Mouse (Mus musculus) embryonic facial prominence, embryonic 12.5 days (tissue): ENCODE measurements around the gene Eif2ak1. TPM values are rescaled to one million over a fixed set of nuclear protein-coding genes. Genes with fewer than 3 reads are reported as not detected.
A peak's percentile ranks its signal among the peaks of the same experiment; 100 is the strongest.
"Not testable (repeated sequence)": the region's sequence is repeated elsewhere in the genome, so short reads cannot be mapped to it uniquely, and the experiment has no call there.

Experiments
- ATAC-seq: fragments of 200-750 bp; cut with Nextera tagmentation; 2 replicates; pipeline ENCODE4 v1.8.0; 2017; ENCODE audit not compliant: insufficient number of reproducible peaks, insufficient read depth, low FRiP score, low TSS enrichment
- H3K27ac ChIP-seq: fragments of 300-500 bp; sonication (generic); 2 replicates; pipeline ENCODE4 v1.5.1; 2016; ENCODE audit warnings: mild to moderate bottlenecking
- H3K27me3 ChIP-seq: fragments of 300-500 bp; sonication (generic); 2 replicates; pipeline ENCODE4 v1.6.1; 2016; ENCODE audit warnings: mild to moderate bottlenecking, moderate library complexity
- H3K36me3 ChIP-seq: fragments of 300-500 bp; sonication (generic); 2 replicates; pipeline ENCODE4 v1.6.1; 2016; ENCODE audit warnings: mild to moderate bottlenecking
- H3K4me1 ChIP-seq: fragments of 300-500 bp; sonication (generic); 2 replicates; pipeline ENCODE4 v1.6.1; 2016
- H3K4me2 ChIP-seq: fragments of 300-500 bp; sonication (generic); replicated peaks from 2 replicates; pipeline ENCODE4 v1.6.1; 2016; ENCODE audit warnings: mild to moderate bottlenecking, moderate library complexity
- H3K4me3 ChIP-seq: fragments of 300-500 bp; sonication (generic); 2 replicates; pipeline ENCODE4 v1.5.1; 2016; ENCODE audit warnings: mild to moderate bottlenecking
- H3K9ac ChIP-seq: fragments of 300-500 bp; sonication (generic); 2 replicates; pipeline ENCODE4 v1.6.1; 2016; ENCODE audit warnings: mild to moderate bottlenecking, moderate library complexity
- H3K9me3 ChIP-seq: fragments of 300-500 bp; sonication (generic); 2 replicates; pipeline ENCODE4 v1.6.1; 2016; ENCODE audit warnings: mild to moderate bottlenecking, moderate library complexity
- WGBS: fragments of 180-500 bp; shearing (Covaris S2); methylation state at CpG from one replicate; pipeline ENCODE4 v1.1.7; 2016; 5-methylcytosine and 5-hydroxymethylcytosine counted together
- polyA plus RNA-seq: library from polyadenylated mRNA; unstranded; fragments of >200 nt; fragmentation: Nextera tagmentation; extraction: Ambion mirVana; gene quantifications from 2 replicates; pipeline ENCODE4 v1.2.1, GENCODE M21; 2016

Gene Eif2ak1
- polyA plus RNA-seq = 46.5 and 47.7 TPM in 2 replicates

GRCm38 (mm10) chr5:143817116-143817930, at the start of gene Eif2ak1:
Gene Eif2ak1 (plus strand): TSS chr5:143817788.
- Histone ChIP-seq H3K9ac (peak within 1 kb of the TSS; percentile 82), H3K27me3 (no peaks in the 10 kb centered on the region), H3K4me3 (peak within 1 kb of the TSS; percentile 91), H3K27ac (peak within 1 kb of the TSS; percentile 50; the same call in 1 of the 2 replicates), H3K9me3 (no peaks in the 10 kb centered on the region), H3K4me2 (peak within 1 kb of the TSS; percentile 68), H3K36me3 (no peaks in the 10 kb centered on the region), H3K4me1 (peaks cover 9% of the 10 kb centered on the region)
- under 1% methylated on average over 37 of the region's 37 CpGs for WGBS
- peak; percentile 98 for ATAC-seq

GRCm38 (mm10) chr5:143781951-143782350, 35.6 kb upstream of the Eif2ak1 start:
- Histone ChIP-seq H3K36me3 (no peaks in the 10 kb centered on the region), H3K9me3 (no peaks in the 10 kb centered on the region), H3K27me3 (no peaks in the 10 kb centered on the region), H3K4me3 (no peak overlapping the region), H3K4me2 (no peak overlapping the region), H3K9ac (no peak overlapping the region), H3K4me1 (no peaks in the 10 kb centered on the region), H3K27ac (no peak overlapping the region)
- ATAC-seq = no peak
- WGBS = 86% methylated on average over 8 of the region's 8 CpGs

- Histone ChIP-seq H3K4me1 (no peaks in the 10 kb centered on the region), H3K27ac (no peak overlapping the region), H3K4me2 (no peak overlapping the region), H3K36me3 (no peaks in the 10 kb centered on the region), H3K4me3 (no peak overlapping the region), H3K9ac (no peak overlapping the region), H3K27me3 (no peaks in the 10 kb centered on the region), H3K9me3 (no peaks in the 10 kb centered on the region)
- ATAC-seq = no peak
- 87% methylated on average over 6 of the region's 6 CpGs for WGBS
These were observed 32.2 kb upstream of the Eif2ak1 start for GRCm38 (mm10) chr5:143785391-143785790.

- H3K27ac ChIP-seq, H3K9me3 ChIP-seq, H3K4me3 ChIP-seq, H3K4me2 ChIP-seq, H3K9ac ChIP-seq, ATAC-seq, H3K27me3 ChIP-seq, H3K4me1 ChIP-seq, H3K36me3 ChIP-seq: not testable (repeated sequence)
- 88% methylated on average over 6 of the region's 6 CpGs for WGBS
These were observed 16.4 kb upstream of the Eif2ak1 start for GRCm38 (mm10) chr5:143801216-143801615.

- no peak overlapping the region for H3K4me3 ChIP-seq
- no peaks in the 10 kb centered on the region for H3K4me1 ChIP-seq
- H3K36me3 ChIP-seq = no peaks in the 10 kb centered on the region
- no peak overlapping the region for H3K27ac ChIP-seq
- no peak overlapping the region for H3K4me2 ChIP-seq
- no peaks in the 10 kb centered on the region for H3K27me3 ChIP-seq
- ATAC-seq = no peak
- H3K9ac ChIP-seq = no peak overlapping the region
- WGBS = 85% methylated on average over 18 of the region's 18 CpGs
- no peaks in the 10 kb centered on the region for H3K9me3 ChIP-seq
These were observed 13.4 kb upstream of the Eif2ak1 start for GRCm38 (mm10) chr5:143804056-143804765.

- Histone ChIP-seq H3K27ac (no peak overlapping the region), H3K4me1 (no peaks in the 10 kb centered on the region), H3K36me3 (no peaks in the 10 kb centered on the region), H3K9ac (no peak overlapping the region), H3K9me3 (no peaks in the 10 kb centered on the region), H3K4me2 (no peak overlapping the region), H3K4me3 (no peak overlapping the region), H3K27me3 (no peaks in the 10 kb centered on the region)
- no peak for ATAC-seq
- WGBS = 73% methylated on average over 3 of the region's 3 CpGs
These were observed 10.3 kb upstream of the Eif2ak1 start for GRCm38 (mm10) chr5:143807268-143807667.

- no peak overlapping the region for H3K4me2 ChIP-seq
- no peak for ATAC-seq
- no peaks in the 10 kb centered on the region for H3K4me1 ChIP-seq
- H3K4me3 ChIP-seq = no peak overlapping the region
- no peaks in the 10 kb centered on the region for H3K9me3 ChIP-seq
- no peak overlapping the region for H3K9ac ChIP-seq
- WGBS = 77% methylated on average over 3 of the region's 3 CpGs
- H3K27me3 ChIP-seq = no peaks in the 10 kb centered on the region
- H3K36me3 ChIP-seq = no peaks in the 10 kb centered on the region
- H3K27ac ChIP-seq = no peak overlapping the region
These were observed 8.0 kb upstream of the Eif2ak1 start for GRCm38 (mm10) chr5:143809421-143810090.

GRCm38 (mm10) chr5:143811653-143812052, 5.9 kb upstream of the Eif2ak1 start:
- H3K9ac ChIP-seq = no peak overlapping the region
- H3K36me3 ChIP-seq = no peaks in the 10 kb centered on the region
- H3K4me1 ChIP-seq = no peaks in the 10 kb centered on the region
- no peak for ATAC-seq
- H3K27ac ChIP-seq = no peak overlapping the region
- no peaks in the 10 kb centered on the region for H3K9me3 ChIP-seq
- WGBS = 85% methylated on average over 5 of the region's 5 CpGs
- H3K27me3 ChIP-seq = no peaks in the 10 kb centered on the region
- H3K4me2 ChIP-seq = no peak overlapping the region
- H3K4me3 ChIP-seq = no peak overlapping the region

- peaks cover 9% of the 10 kb centered on the region for H3K4me1 ChIP-seq
- no peak overlapping the region for H3K4me2 ChIP-seq
- no peaks in the 10 kb centered on the region for H3K36me3 ChIP-seq
- no peaks in the 10 kb centered on the region for H3K9me3 ChIP-seq
- H3K27ac ChIP-seq = no peak overlapping the region
- H3K9ac ChIP-seq = no peak overlapping the region
- no peak for ATAC-seq
- no peaks in the 10 kb centered on the region for H3K27me3 ChIP-seq
- H3K4me3 ChIP-seq = no peak overlapping the region
- 74% methylated on average over 2 of the region's 2 CpGs for whole genome bisulfite sequencing
These were observed 3.0 kb upstream of the Eif2ak1 start for GRCm38 (mm10) chr5:143814626-143815025.

GRCm38 (mm10) chr5:143817931-143818311, 333 bp downstream of the Eif2ak1 start:
- Histone ChIP-seq H3K27ac (no peak overlapping the region), H3K4me1 (peaks cover 9% of the 10 kb centered on the region), H3K36me3 (no peaks in the 10 kb centered on the region), H3K4me2 (peak overlapping the region; percentile 68), H3K27me3 (no peaks in the 10 kb centered on the region), H3K4me3 (peak overlapping the region; percentile 91), H3K9ac (peak overlapping the region; percentile 82), H3K9me3 (no peaks in the 10 kb centered on the region)
- WGBS = under 1% methylated on average over 32 of the region's 32 CpGs
- ATAC-seq = 0 out of 2 replicates have a peak, but pooled peaks have one; percentile 14

GRCm38 (mm10) chr5:143818461-143818860, 873 bp downstream of the Eif2ak1 start:
- ATAC-seq = no peak
- no peaks in the 10 kb centered on the region for H3K27me3 ChIP-seq
- H3K4me1 ChIP-seq = peaks cover 9% of the 10 kb centered on the region
- H3K4me3 ChIP-seq = peak overlapping the region; percentile 91
- 16% methylated on average over 10 of the region's 10 CpGs for WGBS
- H3K9ac ChIP-seq = peak overlapping the region; percentile 82
- no peaks in the 10 kb centered on the region for H3K36me3 ChIP-seq
- H3K27ac ChIP-seq = no peak overlapping the region
- H3K9me3 ChIP-seq = no peaks in the 10 kb centered on the region
- peak overlapping the region; percentile 68 for H3K4me2 ChIP-seq
